Mouse (Mus musculus): ENCODE results near the gene Paox. TPM values are rescaled to one million over a fixed set of nuclear protein-coding genes. Genes with fewer than 3 reads are reported as not detected.

Paox gene
- total and polyA plus RNA-seq, 2 experiments from 2014 or later: 8.7 to 11.8 TPM

DNA sequence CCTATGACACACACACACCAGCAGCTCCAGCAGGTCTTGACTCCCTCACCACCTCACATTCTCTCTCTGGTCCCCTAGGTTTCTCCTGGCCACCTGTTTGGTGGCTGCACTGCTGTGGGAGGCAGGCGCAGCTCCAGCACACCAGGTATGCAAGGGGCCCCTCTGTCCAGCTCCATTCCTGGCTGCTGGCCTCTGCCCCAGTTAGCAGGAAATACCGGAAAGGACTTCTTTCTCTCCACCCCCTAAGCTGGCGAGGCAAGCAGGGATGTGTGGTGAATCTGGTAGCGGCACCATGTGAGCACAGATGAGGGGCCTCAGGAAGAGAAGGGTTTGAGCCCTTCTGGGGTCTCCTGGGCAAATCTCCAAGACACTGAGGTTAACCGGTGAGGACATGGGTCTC, 20.6 kb upstream of the Paox start:
- Histone ChIP-seq H3K4me3 (ENCODE audit: low read depth, low read length) (no peak overlapping the region), H3K36me3 (replicated peaks; ENCODE audit: control insufficient read depth, insufficient read depth, low read length) (peaks cover 12% of the 10 kb centered on the region; the same call in 1 of the 2 replicates), H3K4me1 (ENCODE audit: control insufficient read depth, insufficient read depth) (peaks cover 9% of the 10 kb centered on the region), H3K9ac (replicated peaks; ENCODE audit: low read depth, low read length) (no peak overlapping the region), H3K27me3 (ENCODE audit: control insufficient read depth, insufficient read depth, low read length) (no peaks in the 10 kb centered on the region), H3K27ac (ENCODE audit: low read depth) (no peak overlapping the region), H3K9me3 (replicated peaks; ENCODE audit: control insufficient read depth, low read length) (no peaks in the 10 kb centered on the region), H3K4me2 (ENCODE audit: low read depth, low read length) (peak overlapping the region; percentile 18; the same call in 1 of the 2 replicates)
- TF ChIP-seq EP300 (IDR thresholded peaks at IDR 0.05; ENCODE audit: low read depth) (no peak), CTCF (IDR thresholded peaks at IDR 0.05; ENCODE audit: low read depth) (no peak)
- ATAC-seq (ENCODE audit: insufficient read depth, low read depth): peak; percentile 65
- DNase-seq (ENCODE audit: low spot score): no peak
- WGBS: 29% methylated on average over 5 of the region's 5 CpGs

DNA sequence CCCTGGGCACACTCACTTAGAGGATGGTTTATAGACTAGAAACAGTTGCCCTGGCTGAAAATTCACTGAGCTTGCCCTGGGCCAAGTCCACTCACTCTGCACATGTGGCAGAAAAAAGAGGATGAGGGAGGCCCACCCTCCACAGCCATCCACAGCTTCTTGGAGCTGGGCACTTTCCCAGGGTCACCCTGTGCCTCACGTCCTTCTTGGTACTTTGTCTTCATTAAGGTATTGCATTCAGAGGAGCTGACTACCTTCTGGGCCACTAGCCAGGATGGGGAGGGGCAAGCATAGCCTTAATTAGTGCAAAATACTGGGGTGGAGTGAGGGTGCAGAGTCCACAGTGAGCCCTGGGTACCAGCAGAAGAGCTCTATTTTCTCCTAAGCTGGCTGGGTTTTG, 20.0 kb upstream of the Paox start:
- no peak for ATAC-seq (ENCODE audit: insufficient read depth, low read depth)
- TF ChIP-seq CTCF (IDR thresholded peaks at IDR 0.05; ENCODE audit: low read depth): no peak
- Histone ChIP-seq H3K9ac (replicated peaks; ENCODE audit: low read depth, low read length) (no peak overlapping the region), H3K4me1 (ENCODE audit: control insufficient read depth, insufficient read depth) (peaks cover 9% of the 10 kb centered on the region), H3K27me3 (ENCODE audit: control insufficient read depth, insufficient read depth, low read length) (no peaks in the 10 kb centered on the region), H3K9me3 (replicated peaks; ENCODE audit: control insufficient read depth, low read length) (no peaks in the 10 kb centered on the region), H3K36me3 (replicated peaks; ENCODE audit: control insufficient read depth, insufficient read depth, low read length) (peaks cover 12% of the 10 kb centered on the region; the same call in 1 of the 2 replicates), H3K27ac (ENCODE audit: low read depth) (no peak overlapping the region), H3K4me2 (ENCODE audit: low read depth, low read length) (no peak overlapping the region), H3K4me3 (ENCODE audit: low read depth, low read length) (no peak overlapping the region)
- DNase-seq (ENCODE audit: low spot score): no peak
- WGBS: 32% methylated on average over 1 of the region's 1 CpGs

- no peak for ATAC-seq (ENCODE audit: insufficient read depth, low read depth)
- no peak for TF ChIP-seq CTCF (IDR thresholded peaks at IDR 0.05; ENCODE audit: low read depth)
- TF ChIP-seq EP300 (IDR thresholded peaks at IDR 0.05; ENCODE audit: low read depth): no peak
These were observed 19.5 kb upstream of the Paox start for GRCm38 (mm10) chr7:140096055-140096454.

GRCm38 (mm10) chr7:140098466-140098865, 17.1 kb upstream of the Paox start:
- DNase-seq (ENCODE audit: low spot score): no peak
- Histone ChIP-seq H3K4me3 (ENCODE audit: low read depth, low read length) (no peak overlapping the region), H3K9me3 (replicated peaks; ENCODE audit: control insufficient read depth, low read length) (no peaks in the 10 kb centered on the region), H3K27me3 (ENCODE audit: control insufficient read depth, insufficient read depth, low read length) (no peaks in the 10 kb centered on the region), H3K9ac (replicated peaks; ENCODE audit: low read depth, low read length) (no peak overlapping the region), H3K4me1 (ENCODE audit: control insufficient read depth, insufficient read depth) (peaks cover 13% of the 10 kb centered on the region), H3K4me2 (ENCODE audit: low read depth, low read length) (no peak overlapping the region), H3K36me3 (replicated peaks; ENCODE audit: control insufficient read depth, insufficient read depth, low read length) (peaks cover 15% of the 10 kb centered on the region; the same call in 1 of the 2 replicates), H3K27ac (ENCODE audit: low read depth) (no peak overlapping the region)
- no peak for ATAC-seq (ENCODE audit: insufficient read depth, low read depth)
- 71% methylated on average over 1 of the region's 1 CpGs for WGBS
- TF ChIP-seq CTCF (IDR thresholded peaks at IDR 0.05; ENCODE audit: low read depth) (no peak), EP300 (IDR thresholded peaks at IDR 0.05; ENCODE audit: low read depth) (no peak)

More at GRCm38 (mm10) chr7:140096055-140096454, 19.5 kb upstream of the Paox start:
- Histone ChIP-seq H3K9me3 (replicated peaks; ENCODE audit: control insufficient read depth, low read length) (no peaks in the 10 kb centered on the region), H3K4me1 (ENCODE audit: control insufficient read depth, insufficient read depth) (peaks cover 9% of the 10 kb centered on the region), H3K4me2 (ENCODE audit: low read depth, low read length) (no peak overlapping the region), H3K9ac (replicated peaks; ENCODE audit: low read depth, low read length) (no peak overlapping the region), H3K27me3 (ENCODE audit: control insufficient read depth, insufficient read depth, low read length) (no peaks in the 10 kb centered on the region), H3K4me3 (ENCODE audit: low read depth, low read length) (no peak overlapping the region), H3K27ac (ENCODE audit: low read depth) (no peak overlapping the region), H3K36me3 (replicated peaks; ENCODE audit: control insufficient read depth, insufficient read depth, low read length) (peaks cover 15% of the 10 kb centered on the region; the same call in 1 of the 2 replicates)
- no peak for DNase-seq (ENCODE audit: low spot score)

GRCm38 (mm10) chr7:140101498-140101897, 14.1 kb upstream of the Paox start:
- 64% methylated on average over 10 of the region's 10 CpGs for WGBS
- H3K9ac ChIP-seq (replicated peaks; ENCODE audit: low read depth, low read length): peak overlapping the region; percentile 67
- H3K4me2 ChIP-seq (ENCODE audit: low read depth, low read length): peak overlapping the region; percentile 74
- no peaks in the 10 kb centered on the region for H3K9me3 ChIP-seq (replicated peaks; ENCODE audit: control insufficient read depth, low read length)
- 0 out of 2 replicates have a peak, but pooled peaks cover 3% of the 10 kb centered on the region for H3K4me1 ChIP-seq (ENCODE audit: control insufficient read depth, insufficient read depth)
- peak overlapping the region; percentile 45 for H3K4me3 ChIP-seq (ENCODE audit: low read depth, low read length)
- TF ChIP-seq CTCF (IDR thresholded peaks at IDR 0.05; ENCODE audit: low read depth) (no peak), EP300 (IDR thresholded peaks at IDR 0.05; ENCODE audit: low read depth) (no peak)
- H3K36me3 ChIP-seq (replicated peaks; ENCODE audit: control insufficient read depth, insufficient read depth, low read length): peaks cover 28% of the 10 kb centered on the region
- peak; percentile 12; the same call in 1 of the 2 replicates for ATAC-seq (ENCODE audit: insufficient read depth, low read depth)
- peak overlapping the region; percentile 94 for H3K27ac ChIP-seq (ENCODE audit: low read depth)
- DNase-seq (ENCODE audit: low spot score): no peak
- no peaks in the 10 kb centered on the region for H3K27me3 ChIP-seq (ENCODE audit: control insufficient read depth, insufficient read depth, low read length)

All from heart, postnatal 0 days (tissue).